Mouse (Mus musculus) MEL (cell line): ENCODE results near the gene Atp6v0a4. TPM values are rescaled to one million over a fixed set of nuclear protein-coding genes. Genes with fewer than 3 reads are reported as not detected.

Source experiments
- DNase-seq: peaks from one replicate; pipeline ENCODE4 v3.0.0; 2011; ENCODE audit warnings: low read depth, low spot score
- H3K27ac ChIP-seq: 2 replicates; pipeline ENCODE4 v1.5.1; 2012; ENCODE audit warnings: low read depth, mild to moderate bottlenecking, control low read depth, low read length, moderate library complexity; ENCODE audit not compliant: control insufficient read depth
- H3K27me3 ChIP-seq, 2 experiments: fragments of 150-350 bp in 1 of 2; sonication (generic) in 1 of 2; 2 replicates each; pipeline ENCODE4 v1.6.1; 2012; ENCODE audit warnings: low read length in 2 of 2, mild to moderate bottlenecking in 2 of 2, improper control_type of control experiment in 1 of 2, moderate library complexity in 1 of 2; ENCODE audit not compliant: insufficient read depth in 2 of 2, control insufficient read depth in 1 of 2
- H3K36me3 ChIP-seq, 2 experiments: 2 replicates each; pipeline ENCODE4 v1.6.1; 2012 to 2014; ENCODE audit warnings: low read length in 2 of 2, improper control_type of control experiment in 1 of 2, inconsistent platforms in 1 of 2, mild to moderate bottlenecking in 1 of 2; ENCODE audit not compliant: insufficient read depth in 2 of 2, control insufficient read depth in 1 of 2
- H3K4me1 ChIP-seq, 2 experiments: fragments of 150-350 bp in 1 of 2; sonication (generic) in 1 of 2; 2 replicates each; pipeline ENCODE4 v1.6.1; 2012; ENCODE audit warnings: low read length in 2 of 2, improper control_type of control experiment in 1 of 2, mild to moderate bottlenecking in 1 of 2; ENCODE audit not compliant: insufficient read depth in 2 of 2, control insufficient read depth in 1 of 2
- H3K4me3 ChIP-seq, 2 experiments: fragments of 150-350 bp in 1 of 2; sonication (generic) in 1 of 2; 2 replicates each; pipeline ENCODE4 v1.5.1; 2012; ENCODE audit warnings: low read depth in 2 of 2, low read length in 2 of 2, mild to moderate bottlenecking in 2 of 2, moderate library complexity in 2 of 2, control low read depth in 1 of 2, improper control_type of control experiment in 1 of 2; ENCODE audit not compliant: control insufficient read depth in 1 of 2, insufficient read depth in 1 of 2
- H3K79me2 ChIP-seq: 2 replicates; pipeline ENCODE4 v1.6.1; 2012; ENCODE audit warnings: mild to moderate bottlenecking, low read length, moderate library complexity; ENCODE audit not compliant: control insufficient read depth, poor library complexity, insufficient read depth
- H3K9ac ChIP-seq: 2 replicates; pipeline ENCODE4 v1.6.1; 2012; ENCODE audit warnings: low read depth, mild to moderate bottlenecking, control low read depth, low read length, moderate library complexity; ENCODE audit not compliant: control insufficient read depth, poor library complexity, severe bottlenecking
- H3K9me3 ChIP-seq: fragments of 150-350 bp; sonication (generic); replicated peaks from 2 replicates; pipeline ENCODE4 v1.6.1; 2012; ENCODE audit warnings: mild to moderate bottlenecking, low read length, improper control_type of control experiment, moderate library complexity; ENCODE audit not compliant: insufficient read depth
- BHLHE40 ChIP-seq: IDR thresholded peaks from 2 replicates; pipeline ENCODE4 v1.6.1; 2012; ENCODE audit warnings: low read depth, mild to moderate bottlenecking, inconsistent platforms, low read length, improper control_type of control experiment, borderline replicate concordance
- CHD2 ChIP-seq: IDR thresholded peaks from 2 replicates; pipeline ENCODE4 v1.6.1; 2011; ENCODE audit warnings: low read length, improper control_type of control experiment
- CTCF ChIP-seq, 3 experiments: IDR thresholded peaks in 2 of 3; conservative IDR thresholded peaks in 1 of 3; 2 replicates each; pipeline ENCODE4 v1.5.1; 2011 to 2012; ENCODE audit warnings: low read length in 3 of 3, low read depth in 2 of 3, mild to moderate bottlenecking in 2 of 3, improper control_type of control experiment in 1 of 3, inconsistent platforms in 1 of 3, mixed read lengths in 1 of 3, moderate library complexity in 1 of 3; ENCODE audit not compliant: control insufficient read depth in 1 of 3, insufficient read depth in 1 of 3, poor library complexity in 1 of 3, severe bottlenecking in 1 of 3
- ELF1 ChIP-seq: IDR thresholded peaks from 2 replicates; pipeline ENCODE4 v1.6.1; 2014; ENCODE audit warnings: low read depth, mild to moderate bottlenecking, inconsistent platforms, low read length, improper control_type of control experiment, moderate library complexity
- ETS1 ChIP-seq: IDR thresholded peaks from 2 replicates; pipeline ENCODE4 v1.6.1; 2012; ENCODE audit warnings: low read depth, mild to moderate bottlenecking, inconsistent platforms, low read length, improper control_type of control experiment, moderate library complexity
- GABPA ChIP-seq: IDR thresholded peaks from 2 replicates; pipeline ENCODE4 v1.6.1; 2012; ENCODE audit warnings: low read depth, mild to moderate bottlenecking, inconsistent platforms, low read length, improper control_type of control experiment, moderate library complexity
- MAZ ChIP-seq: IDR thresholded peaks from 2 replicates; pipeline ENCODE4 v1.6.1; 2012; ENCODE audit warnings: low read depth, mild to moderate bottlenecking, inconsistent platforms, low read length, improper control_type of control experiment
- MEF2A ChIP-seq: IDR thresholded peaks from 2 replicates; pipeline ENCODE4 v1.6.1; 2014; ENCODE audit warnings: low read depth, mild to moderate bottlenecking, inconsistent platforms, low read length, improper control_type of control experiment; ENCODE audit not compliant: poor library complexity, insufficient replicate concordance, severe bottlenecking; ENCODE audit errors: extremely low read depth
- MXI1 ChIP-seq: IDR thresholded peaks from 2 replicates; pipeline ENCODE4 v1.6.1; 2011; ENCODE audit warnings: mild to moderate bottlenecking, low read depth, low read length, improper control_type of control experiment
- RCOR1 ChIP-seq: IDR thresholded peaks from 2 replicates; pipeline ENCODE4 v1.6.1; 2012; ENCODE audit warnings: low read depth, mild to moderate bottlenecking, inconsistent platforms, low read length, improper control_type of control experiment
- SIN3A ChIP-seq: IDR thresholded peaks from 2 replicates; pipeline ENCODE4 v1.6.1; 2012; ENCODE audit warnings: low read length, improper control_type of control experiment, inconsistent platforms
- TAL1 ChIP-seq: IDR thresholded peaks from 2 replicates; pipeline ENCODE4 v1.6.1; 2012; ENCODE audit warnings: mild to moderate bottlenecking, inconsistent platforms, low read length, moderate library complexity, mixed read lengths
- UBTF ChIP-seq: IDR thresholded peaks from 2 replicates; pipeline ENCODE4 v1.6.1; 2012; ENCODE audit warnings: low read depth, mild to moderate bottlenecking, inconsistent platforms, low read length, improper control_type of control experiment, moderate library complexity, borderline replicate concordance; ENCODE audit not compliant: insufficient read depth
- ZC3H11A ChIP-seq: IDR thresholded peaks from 2 replicates; pipeline ENCODE4 v1.6.1; 2012; ENCODE audit warnings: low read depth, mild to moderate bottlenecking, inconsistent platforms, low read length, improper control_type of control experiment
- ZKSCAN1 ChIP-seq: IDR thresholded peaks from 2 replicates; pipeline ENCODE4 v1.6.1; 2012; ENCODE audit warnings: low read depth, mild to moderate bottlenecking, inconsistent platforms, low read length, improper control_type of control experiment, moderate library complexity
- ZMIZ1 ChIP-seq: IDR thresholded peaks from 2 replicates; pipeline ENCODE4 v1.6.1; 2012; ENCODE audit warnings: low read depth, mild to moderate bottlenecking, inconsistent platforms, low read length, improper control_type of control experiment, moderate library complexity
- polyA plus RNA-seq, 2 experiments: library from polyadenylated mRNA; stranded (reverse) in 1 of 2; unstranded in 1 of 2; fragments of >175 nt in 1 of 2; fragments of >200 nt in 1 of 2; gene quantifications; 2 replicates each; pipeline versions ENCODE4 v1.2.1 to v1.2.4; 2012; ENCODE audit warnings: low replicate concordance in 2 of 2, low read depth in 1 of 2; ENCODE audit not compliant: insufficient read length in 2 of 2, insufficient read depth in 1 of 2, missing spikeins in 1 of 2
- total RNA-seq: library from RNA; depleted of rRNA; stranded (reverse); fragments of 300-350 nt; gene quantifications from 2 replicates; pipeline ENCODE4 v1.2.3, GENCODE M21; 2012

The Atp6v0a4 gene
- total and polyA plus RNA-seq, 3 experiments = 0.12 TPM; not detected in 2

GRCm38 (mm10) chr6:38058805-38059204 lies 65.6 kb downstream of the Atp6v0a4 start:
- no peaks in the 10 kb centered on the region for H3K27me3 ChIP-seq
- no peaks in the 10 kb centered on the region for H3K79me2 ChIP-seq
- H3K9ac ChIP-seq = no peak overlapping the region
- TF ChIP-seq CTCF (IDR thresholded peaks at IDR 0.05 in 2 of 3, conservative IDR thresholded peaks at IDR 0.05 in 1 of 3; ENCODE audit: control insufficient read depth in 1 of 3, insufficient read depth in 1 of 3, low read depth in 2 of 3, low read length in 3 of 3, poor library complexity in 1 of 3, severe bottlenecking in 1 of 3) (0 out of 6 replicates have a peak, but pooled peaks of 1 of the 3 experiments have one; percentile 5), TAL1 (no peak)
- no peak for DNase-seq
- H3K9me3 ChIP-seq = no peaks in the 10 kb centered on the region
- H3K4me1 ChIP-seq = no peaks in the 10 kb centered on the region
- H3K36me3 ChIP-seq = no peaks in the 10 kb centered on the region
- no peak overlapping the region for H3K4me3 ChIP-seq
- H3K27ac ChIP-seq = no peak overlapping the region

GRCm38 (mm10) chr6:38055471-38056330 lies 68.7 kb downstream of the Atp6v0a4 start:
- DNase-seq = no peak
- no peaks in the 10 kb centered on the region for H3K36me3 ChIP-seq
- no peak overlapping the region for H3K4me3 ChIP-seq
- no peaks in the 10 kb centered on the region for H3K27me3 ChIP-seq
- no peaks in the 10 kb centered on the region for H3K9me3 ChIP-seq
- no peaks in the 10 kb centered on the region for H3K4me1 ChIP-seq
- no peak overlapping the region for H3K27ac ChIP-seq
- H3K9ac ChIP-seq = no peak overlapping the region
- no peak for TF ChIP-seq RCOR1
- TF ChIP-seq CHD2 = no peak
- no peak for TF ChIP-seq ZMIZ1
- TF ChIP-seq ELF1 = no peak
- TF ChIP-seq ETS1 = no peak
- TF ChIP-seq MXI1 = no peak
- TF ChIP-seq CTCF (IDR thresholded peaks at IDR 0.05 in 2 of 3, conservative IDR thresholded peaks at IDR 0.05 in 1 of 3; ENCODE audit: control insufficient read depth in 1 of 3, insufficient read depth in 1 of 3, low read depth in 2 of 3, low read length in 3 of 3, poor library complexity in 1 of 3, severe bottlenecking in 1 of 3) = no peak
- no peak for TF ChIP-seq MEF2A
- no peak for TF ChIP-seq ZKSCAN1
- no peak for TF ChIP-seq SIN3A
- no peak for TF ChIP-seq BHLHE40
- no peak for TF ChIP-seq MAZ
- no peak for TF ChIP-seq GABPA
- no peak for TF ChIP-seq UBTF
- TF ChIP-seq TAL1 = no peak
- no peak for TF ChIP-seq ZC3H11A
- no peaks in the 10 kb centered on the region for H3K79me2 ChIP-seq
